Mouse (Mus musculus): ENCODE measurements around the gene Pclo. TPM values are rescaled to one million over a fixed set of nuclear protein-coding genes. Genes with fewer than 3 reads are reported as not detected.
"Not testable (repeated sequence)": the region's sequence is repeated elsewhere in the genome, so short reads cannot be mapped to it uniquely, and the experiment has no call there.

Pclo gene
- polyA plus RNA-seq (2012; rRNA removed) = 0.19 and 0.28 TPM in 2 replicates

GRCm38 (mm10) chr5:14514631-14515523 is at the start of gene Pclo:
Pclo (plus strand) TSS chr5:14514918.
- peaks cover 6% of the 10 kb centered on the region for H3K4me1 ChIP-seq (ENCODE audit: control insufficient read depth, insufficient read depth, low read length)
- H3K27ac ChIP-seq (ENCODE audit: control insufficient read depth, insufficient read depth, low read depth, low read length) = peak within 1 kb of the TSS; percentile 87
- no peak for TF ChIP-seq CTCF (IDR thresholded peaks at IDR 0.05; ENCODE audit: control insufficient read depth, insufficient read depth, insufficient replicate concordance, low read depth, low read length)
- TF ChIP-seq POLR2A (IDR thresholded peaks at IDR 0.05; ENCODE audit: control insufficient read depth, low read depth, low read length) = peak; percentile 35; the same call in 1 of the 2 replicates

DNA sequence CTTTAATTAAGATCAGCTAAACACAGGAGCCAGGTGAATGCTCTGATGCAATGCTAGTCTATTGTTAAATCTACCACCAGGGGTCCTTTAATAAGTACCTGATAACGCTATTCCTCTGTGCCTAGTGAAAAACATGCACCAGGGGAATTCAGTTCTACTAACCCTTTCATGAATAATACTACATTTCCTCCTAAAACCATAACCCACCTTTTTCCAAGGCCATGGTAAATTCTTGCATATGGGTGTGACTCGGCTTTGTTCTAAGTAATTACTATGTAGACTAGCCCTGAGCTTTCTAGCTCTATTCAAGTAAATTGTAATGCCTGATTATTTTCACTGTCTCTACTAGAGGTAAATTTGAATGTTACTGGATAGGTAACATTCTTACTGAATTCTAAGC is 20.3 kb upstream of the Pclo start:
- not testable (repeated sequence) for H3K36me3 ChIP-seq (ENCODE audit: control insufficient read depth, insufficient read depth, low read length); H3K27me3 ChIP-seq (ENCODE audit: control insufficient read depth, insufficient read depth, low read length); H3K4me1 ChIP-seq (ENCODE audit: control insufficient read depth, insufficient read depth, low read length); H3K4me3 ChIP-seq (ENCODE audit: control insufficient read depth, low read depth, low read length); H3K27ac ChIP-seq (ENCODE audit: control insufficient read depth, insufficient read depth, low read depth, low read length)

More at GRCm38 (mm10) chr5:14514631-14515523, at the start of gene Pclo:
- Histone ChIP-seq H3K4me3 (ENCODE audit: control insufficient read depth, low read depth, low read length) (peak within 1 kb of the TSS; percentile 98), H3K27me3 (ENCODE audit: control insufficient read depth, insufficient read depth, low read length) (no peaks in the 10 kb centered on the region), H3K36me3 (ENCODE audit: control insufficient read depth, insufficient read depth, low read length) (no peaks in the 10 kb centered on the region)

- Histone ChIP-seq H3K4me3 (ENCODE audit: control insufficient read depth, low read depth, low read length) (no peak overlapping the region), H3K27me3 (ENCODE audit: control insufficient read depth, insufficient read depth, low read length) (no peaks in the 10 kb centered on the region), H3K36me3 (ENCODE audit: control insufficient read depth, insufficient read depth, low read length) (no peaks in the 10 kb centered on the region), H3K4me1 (ENCODE audit: control insufficient read depth, insufficient read depth, low read length) (no peaks in the 10 kb centered on the region), H3K27ac (ENCODE audit: control insufficient read depth, insufficient read depth, low read depth, low read length) (no peak overlapping the region)
- TF ChIP-seq CTCF (IDR thresholded peaks at IDR 0.05; ENCODE audit: control insufficient read depth, insufficient read depth, insufficient replicate concordance, low read depth, low read length) (no peak), POLR2A (IDR thresholded peaks at IDR 0.05; ENCODE audit: control insufficient read depth, low read depth, low read length) (no peak)
Observed at GRCm38 (mm10) chr5:14508522-14508921, 6.2 kb upstream of the Pclo start.

GRCm38 (mm10) chr5:14509621-14510020 is 5.1 kb upstream of the Pclo start:
- no peaks in the 10 kb centered on the region for H3K36me3 ChIP-seq (ENCODE audit: control insufficient read depth, insufficient read depth, low read length)

DNA sequence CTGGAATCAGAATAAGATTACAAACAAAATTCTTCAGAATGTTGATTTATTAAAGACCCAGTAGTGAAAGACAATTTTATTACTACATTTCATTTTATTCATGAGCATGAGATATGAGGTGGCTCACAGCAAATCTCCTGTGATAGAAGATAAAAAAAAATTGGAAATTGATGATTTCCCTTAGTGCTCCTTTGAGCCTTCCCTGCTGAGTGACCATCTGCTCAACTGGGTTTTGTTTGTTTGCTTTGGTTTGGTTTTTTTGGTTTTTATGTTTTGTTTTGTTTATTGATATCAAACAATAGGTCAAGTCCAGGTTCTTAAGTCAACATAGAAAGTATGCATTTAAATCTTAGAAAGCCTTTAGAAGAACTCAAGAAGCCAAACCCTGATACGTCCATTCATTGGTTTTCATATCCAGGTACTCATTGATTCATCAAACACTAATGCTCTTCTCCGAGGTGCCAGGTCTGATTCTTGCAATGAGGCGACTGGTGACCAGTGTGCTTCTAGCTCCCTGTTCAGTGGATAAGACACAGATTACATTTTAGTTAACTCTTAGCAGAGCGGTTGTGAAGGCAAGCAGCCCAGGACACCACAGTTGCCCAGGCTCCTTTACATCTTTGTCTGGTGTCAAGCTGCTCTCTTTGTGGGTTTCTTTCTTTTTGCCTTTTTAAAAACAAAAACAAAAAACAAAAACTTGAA is 3.6 kb downstream of the Pclo start:
- Histone ChIP-seq H3K4me1 (ENCODE audit: control insufficient read depth, insufficient read depth, low read length) (peaks cover 6% of the 10 kb centered on the region), H3K36me3 (ENCODE audit: control insufficient read depth, insufficient read depth, low read length) (no peaks in the 10 kb centered on the region), H3K4me3 (ENCODE audit: control insufficient read depth, low read depth, low read length) (no peak overlapping the region), H3K27me3 (ENCODE audit: control insufficient read depth, insufficient read depth, low read length) (no peaks in the 10 kb centered on the region), H3K27ac (ENCODE audit: control insufficient read depth, insufficient read depth, low read depth, low read length) (no peak overlapping the region)
- TF ChIP-seq POLR2A (IDR thresholded peaks at IDR 0.05; ENCODE audit: control insufficient read depth, low read depth, low read length) = no peak
- no peak for TF ChIP-seq CTCF (IDR thresholded peaks at IDR 0.05; ENCODE audit: control insufficient read depth, insufficient read depth, insufficient replicate concordance, low read depth, low read length)

More at GRCm38 (mm10) chr5:14509621-14510020, 5.1 kb upstream of the Pclo start:
- Histone ChIP-seq H3K27me3 (ENCODE audit: control insufficient read depth, insufficient read depth, low read length) (no peaks in the 10 kb centered on the region), H3K4me3 (ENCODE audit: control insufficient read depth, low read depth, low read length) (no peak overlapping the region), H3K4me1 (ENCODE audit: control insufficient read depth, insufficient read depth, low read length) (peaks cover 2% of the 10 kb centered on the region; the same call in 1 of the 2 replicates), H3K27ac (ENCODE audit: control insufficient read depth, insufficient read depth, low read depth, low read length) (no peak overlapping the region)
- TF ChIP-seq POLR2A (IDR thresholded peaks at IDR 0.05; ENCODE audit: control insufficient read depth, low read depth, low read length) = no peak
- TF ChIP-seq CTCF (IDR thresholded peaks at IDR 0.05; ENCODE audit: control insufficient read depth, insufficient read depth, insufficient replicate concordance, low read depth, low read length) = no peak

DNA sequence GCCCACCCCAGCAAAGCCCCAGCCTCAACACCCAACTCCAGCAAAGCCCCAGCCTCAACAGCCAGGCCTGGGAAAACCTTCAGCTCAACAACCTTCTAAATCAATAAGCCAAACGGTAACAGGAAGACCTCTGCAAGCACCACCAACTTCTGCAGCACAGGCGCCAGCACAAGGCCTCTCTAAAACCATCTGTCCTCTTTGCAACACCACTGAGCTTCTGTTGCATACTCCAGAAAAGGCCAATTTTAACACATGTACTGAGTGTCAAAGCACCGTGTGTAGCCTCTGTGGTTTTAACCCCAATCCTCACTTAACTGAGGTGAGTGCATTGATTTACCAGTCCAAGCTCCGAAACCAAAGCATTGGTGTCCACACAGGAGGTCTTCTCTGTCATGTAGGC is 7.3 kb downstream of the Pclo start:
- Histone ChIP-seq H3K27ac (ENCODE audit: control insufficient read depth, insufficient read depth, low read depth, low read length) (no peak overlapping the region), H3K4me1 (ENCODE audit: control insufficient read depth, insufficient read depth, low read length) (no peaks in the 10 kb centered on the region), H3K4me3 (ENCODE audit: control insufficient read depth, low read depth, low read length) (no peak overlapping the region), H3K27me3 (ENCODE audit: control insufficient read depth, insufficient read depth, low read length) (no peaks in the 10 kb centered on the region), H3K36me3 (ENCODE audit: control insufficient read depth, insufficient read depth, low read length) (no peaks in the 10 kb centered on the region)
- TF ChIP-seq CTCF (IDR thresholded peaks at IDR 0.05; ENCODE audit: control insufficient read depth, insufficient read depth, insufficient replicate concordance, low read depth, low read length) (no peak), POLR2A (IDR thresholded peaks at IDR 0.05; ENCODE audit: control insufficient read depth, low read depth, low read length) (no peak)

GRCm38 (mm10) chr5:14526038-14526437 is 11.3 kb downstream of the Pclo start:
- no peaks in the 10 kb centered on the region for H3K4me1 ChIP-seq (ENCODE audit: control insufficient read depth, insufficient read depth, low read length)
- TF ChIP-seq POLR2A (IDR thresholded peaks at IDR 0.05; ENCODE audit: control insufficient read depth, low read depth, low read length) (no peak), CTCF (IDR thresholded peaks at IDR 0.05; ENCODE audit: control insufficient read depth, insufficient read depth, insufficient replicate concordance, low read depth, low read length) (no peak)
- H3K27me3 ChIP-seq (ENCODE audit: control insufficient read depth, insufficient read depth, low read length) = no peaks in the 10 kb centered on the region
- no peak overlapping the region for H3K27ac ChIP-seq (ENCODE audit: control insufficient read depth, insufficient read depth, low read depth, low read length)
- no peak overlapping the region for H3K4me3 ChIP-seq (ENCODE audit: control insufficient read depth, low read depth, low read length)
- no peaks in the 10 kb centered on the region for H3K36me3 ChIP-seq (ENCODE audit: control insufficient read depth, insufficient read depth, low read length)
